Mouse (Mus musculus): ENCODE data around the gene Hps4.

- no peak for TF ChIP-seq CTCF (IDR thresholded peaks at IDR 0.05; ENCODE audit: low read depth, low read length)
- TF ChIP-seq POLR2A (IDR thresholded peaks at IDR 0.05; ENCODE audit: extremely low read depth, insufficient read depth, low read length), result no peak
Measured at GRCm38 (mm10) chr5:112396066-112396465, 53.2 kb downstream of the Hps4 start.
